Mouse (Mus musculus): ENCODE data around the gene Cep295nl.
A peak's percentile ranks its signal among the peaks of the same experiment; 100 is the strongest.

Gene Cep295nl

GRCm38 (mm10) chr11:118354636-118355191, 12.4 kb upstream of the Cep295nl start:
- peak in 1 of 2 experiments; percentile 28 for DNase-seq

GRCm38 (mm10) chr11:118349494-118349893, 7.2 kb upstream of the Cep295nl start:
- no peak for DNase-seq

GRCm38 (mm10) chr11:118348877-118349276, 6.6 kb upstream of the Cep295nl start:
- DNase-seq = peak; percentile 45 to 52

- peak; percentile 15 to 20 for DNase-seq
These were observed 6.1 kb upstream of the Cep295nl start for GRCm38 (mm10) chr11:118348419-118348818.

- DNase-seq = no peak
These were observed 5.6 kb upstream of the Cep295nl start for GRCm38 (mm10) chr11:118347911-118348310.

GRCm38 (mm10) chr11:118347391-118347790, 5.1 kb upstream of the Cep295nl start:
- no peak for DNase-seq

- no peak for DNase-seq
These were observed 4.2 kb upstream of the Cep295nl start for GRCm38 (mm10) chr11:118346395-118347096.

GRCm38 (mm10) chr11:118345693-118346092, 3.4 kb upstream of the Cep295nl start:
- DNase-seq = no peak

GRCm38 (mm10) chr11:118343629-118344028, 1.3 kb upstream of the Cep295nl start:
- DNase-seq = no peak

- DNase-seq = no peak
These were observed 4.7 kb downstream of the Cep295nl start for GRCm38 (mm10) chr11:118337491-118338168.

- DNase-seq = no peak
These were observed 8.9 kb downstream of the Cep295nl start for GRCm38 (mm10) chr11:118333431-118333830.

- no peak for DNase-seq
These were observed 9.9 kb downstream of the Cep295nl start for GRCm38 (mm10) chr11:118332376-118332775.

- no peak for DNase-seq
These were observed 11.5 kb downstream of the Cep295nl start for GRCm38 (mm10) chr11:118330777-118331176.

- no peak for DNase-seq
These were observed 11.9 kb downstream of the Cep295nl start for GRCm38 (mm10) chr11:118330361-118330760.

GRCm38 (mm10) chr11:118328947-118329346, 13.4 kb downstream of the Cep295nl start:
- DNase-seq = no peak

- DNase-seq = no peak
These were observed 13.8 kb downstream of the Cep295nl start for GRCm38 (mm10) chr11:118328511-118328910.

- no peak for DNase-seq
These were observed 15.0 kb downstream of the Cep295nl start for GRCm38 (mm10) chr11:118326991-118327971.

- no peak for DNase-seq
These were observed 15.8 kb downstream of the Cep295nl start for GRCm38 (mm10) chr11:118326491-118326890.

GRCm38 (mm10) chr11:118324541-118324940, 17.8 kb downstream of the Cep295nl start:
- DNase-seq = no peak

- no peak for DNase-seq
These were observed 18.3 kb downstream of the Cep295nl start for GRCm38 (mm10) chr11:118323974-118324373.

GRCm38 (mm10) chr11:118322647-118323046, 19.7 kb downstream of the Cep295nl start:
- no peak for DNase-seq

- DNase-seq = no peak
These were observed 20.3 kb downstream of the Cep295nl start for GRCm38 (mm10) chr11:118321971-118322370.

GRCm38 (mm10) chr11:118321500-118321899, 20.8 kb downstream of the Cep295nl start:
- no peak for DNase-seq

All from B cell, adult 2 months (primary cell).